Mouse (Mus musculus) gastrocnemius, postnatal 14 days (tissue): ENCODE measurements around the gene Zbtb34. TPM values are rescaled to one million over a fixed set of nuclear protein-coding genes. Genes with fewer than 3 reads are reported as not detected.

Experiments used
- DNase-seq: peaks from one replicate; pipeline ENCODE4 v3.0.0; 2021; ENCODE audit warnings: mixed read lengths
- intact Hi-C: fragments of 180-260 bp; cut with DNase I; formaldehyde crosslinking; loops from one replicate; pipeline ENCODE4 v1.15.1; 2025; ENCODE audit warnings: low total_unique reads
- microRNA-seq, 2 experiments: library from miRNA; unstranded; fragments of <30 nt; microRNA quantifications; one replicate each; pipeline ENCODE4 v1.2.0; 2021
- total RNA-seq, 2 experiments: library from RNA; stranded (reverse); gene quantifications; 2 replicates each; pipeline ENCODE4 v1.2.3; 2021

Gene Zbtb34
- total RNA-seq, 2 experiments from 2014 or later = 6.4 to 8.5 TPM

- intact Hi-C loops = no loop called here
- no peak for DNase-seq
Observed at GRCm38 (mm10) chr2:33365703-33366471, 65.2 kb downstream of the Zbtb34 start.

DNA sequence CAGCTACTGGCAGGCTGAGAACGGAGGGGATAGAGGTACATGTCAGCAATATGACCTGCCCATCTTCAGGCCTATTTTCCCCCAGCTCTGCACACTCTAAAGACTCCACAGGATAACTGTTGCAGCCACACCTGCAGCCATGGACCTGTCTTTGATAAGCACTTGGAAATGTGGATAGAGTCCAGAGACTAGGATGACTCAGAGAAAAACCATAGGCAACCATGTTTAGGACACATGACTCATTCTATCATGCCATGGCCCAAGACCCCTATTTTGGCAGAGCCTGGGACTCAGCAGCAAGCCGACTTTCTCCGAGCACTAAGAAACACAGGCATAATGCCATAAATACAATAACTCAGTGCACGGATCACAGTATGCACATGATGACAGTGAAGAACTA lies 66.5 kb downstream of the Zbtb34 start:
- intact Hi-C loops = no loop called here

DNA sequence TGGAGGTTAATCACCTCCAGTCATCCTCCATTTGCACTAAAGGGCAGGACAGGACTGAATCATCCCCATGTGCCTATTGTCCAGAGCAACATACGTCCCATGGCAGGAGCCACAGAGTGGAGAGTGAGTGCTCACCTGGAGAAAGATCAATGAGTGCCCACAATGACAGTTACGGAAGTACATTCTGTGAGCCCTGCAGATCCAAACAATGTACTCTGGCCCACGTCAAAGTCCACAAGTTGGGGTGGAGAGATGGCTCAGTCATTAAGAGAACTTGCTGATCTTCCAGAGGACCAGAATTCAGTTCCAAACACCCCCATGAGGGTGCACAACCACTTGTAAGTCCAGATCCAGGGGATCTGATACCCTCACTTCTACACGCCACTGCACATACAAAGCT lies 67.2 kb downstream of the Zbtb34 start:
- DNase-seq = no peak
- intact Hi-C loops = no loop called here

More for the DNA sequence above, 66.5 kb downstream of the Zbtb34 start:
- no peak for DNase-seq

GRCm38 (mm10) chr2:33361139-33361716 lies 69.9 kb downstream of the Zbtb34 start:
- intact Hi-C loops = no loop called here
- DNase-seq = no peak

DNA sequence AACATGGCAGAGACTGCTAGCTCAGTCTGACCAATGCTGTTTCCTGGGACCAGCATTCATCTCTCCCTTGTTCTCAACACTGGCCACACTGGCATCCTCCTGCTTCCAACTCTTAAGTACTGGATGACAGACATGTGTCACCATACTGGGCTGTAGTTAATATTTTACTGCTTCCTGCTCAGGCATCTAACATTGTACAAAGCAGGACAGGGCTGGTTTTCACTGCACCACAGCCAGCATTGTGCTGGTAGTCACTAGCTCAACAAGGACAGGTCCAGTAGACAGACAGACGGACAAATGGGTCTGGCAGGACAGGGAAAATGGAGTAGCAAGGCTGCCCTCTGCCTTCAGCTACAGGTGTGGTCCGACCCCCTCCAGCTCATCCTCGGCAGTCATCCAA lies 70.6 kb downstream of the Zbtb34 start:
- DNase-seq = no peak
- intact Hi-C loops = no loop called here

DNA sequence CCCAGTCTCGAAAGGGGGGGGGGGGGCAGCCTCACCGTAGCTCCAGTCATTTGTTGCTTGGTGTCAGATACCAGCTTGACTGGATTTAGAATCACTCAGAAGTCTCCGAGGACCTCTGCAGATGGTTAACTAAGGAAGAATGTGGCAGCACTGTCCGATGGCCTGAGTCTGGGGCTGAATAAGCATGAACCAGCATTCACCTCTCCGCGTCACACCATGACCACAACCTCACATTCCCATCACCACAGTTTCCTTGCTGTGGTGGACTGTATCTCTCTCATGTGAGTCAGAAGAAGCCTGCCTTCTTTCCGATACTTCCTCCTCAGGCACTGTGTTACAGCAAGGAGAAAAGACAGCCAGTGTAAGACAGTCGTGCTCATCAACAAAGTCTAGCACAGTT lies 71.9 kb downstream of the Zbtb34 start:
- DNase-seq = no peak
- intact Hi-C loops = no loop called here

DNA sequence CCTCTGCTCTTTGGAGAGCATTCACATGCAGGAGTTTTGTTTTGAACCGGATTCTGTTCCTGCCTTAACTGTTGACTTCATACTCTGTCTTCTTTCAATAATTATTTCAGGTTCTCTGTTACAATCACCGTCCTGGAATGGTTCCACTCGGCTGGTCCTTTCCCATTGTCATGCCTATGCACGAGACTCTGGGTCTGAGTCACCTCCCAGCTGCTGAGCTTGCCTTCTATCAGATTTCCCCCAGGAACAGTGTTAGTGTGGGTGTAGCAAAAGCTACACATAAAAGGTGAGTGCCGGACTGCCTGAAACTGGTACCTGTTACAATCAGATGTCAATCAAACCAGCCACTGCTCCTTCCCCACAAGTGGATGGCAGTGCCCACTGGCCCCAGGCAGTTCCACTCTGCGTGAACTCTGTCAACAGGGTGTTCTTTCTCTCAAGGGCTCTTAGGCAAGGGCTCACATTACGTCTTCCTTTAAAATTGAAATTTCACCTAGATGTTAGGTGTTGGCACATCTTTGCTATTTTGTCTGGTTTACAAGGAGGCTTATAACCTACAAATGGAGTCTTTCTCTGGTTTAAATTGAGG lies 73.8 kb downstream of the Zbtb34 start:
- no peak for DNase-seq
- intact Hi-C loops = no loop called here

Small RNA genes lying within 50 kb of the gene (microRNA-seq; reads per million reads assigned to microRNA genes)
- 0 reads per million in 2 experiments for gene Gm25998

Other genes with a start within 250 kb of the Zbtb34 start
- gene Angptl2, start 215.3 kb downstream of the Zbtb34 start, total RNA-seq = 100 to 1,000 TPM; 121 to 163 TPM
- 1 to 10 TPM; 2.7 to 3.3 TPM for gene Ralgps1, start 59.8 kb downstream of the Zbtb34 start, total RNA-seq
- gene Zbtb43, start 37.2 kb upstream of the Zbtb34 start, total RNA-seq = 10 to 100 TPM; 14.6 to 17.4 TPM
- under 1 TPM; 0.39 to 0.51 TPM for gene Lmx1b, start 209.2 kb upstream of the Zbtb34 start, total RNA-seq